Mouse (Mus musculus): ENCODE data around the gene Oser1. TPM values are rescaled to one million over a fixed set of nuclear protein-coding genes. Genes with fewer than 3 reads are reported as not detected.
"Not testable (repeated sequence)": the region's sequence is repeated elsewhere in the genome, so short reads cannot be mapped to it uniquely, and the experiment has no call there.

Oser1 gene
- polyA plus RNA-seq, 1 experiment, result 39.4 TPM

GRCm38 (mm10) chr2:163412419-163412818 is 12.1 kb downstream of the Oser1 start:
- H3K27me3 ChIP-seq (ENCODE audit: control insufficient read depth, insufficient read depth, low read length), result no peaks in the 10 kb centered on the region
- no peak for TF ChIP-seq POLR2A (IDR thresholded peaks at IDR 0.05; ENCODE audit: borderline replicate concordance, insufficient read depth, low read length)
- TF ChIP-seq CTCF (IDR thresholded peaks at IDR 0.05; ENCODE audit: borderline replicate concordance, insufficient read depth, low read depth, low read length), result no peak
- 91% methylated on average over 4 of the region's 4 CpGs for WGBS
- H3K27ac ChIP-seq (ENCODE audit: insufficient read depth, low read length), result no peak overlapping the region
- no peaks in the 10 kb centered on the region; the same call in 1 of the 2 replicates for H3K4me1 ChIP-seq (ENCODE audit: control insufficient read depth, insufficient read depth, low read length)
- no peak overlapping the region for H3K4me3 ChIP-seq (replicated peaks; ENCODE audit: insufficient read depth, low read depth, low read length)
- DNase-seq, result no peak

- no peaks in the 10 kb centered on the region for H3K4me1 ChIP-seq (ENCODE audit: control insufficient read depth, insufficient read depth, low read length)
- no peak overlapping the region for H3K27ac ChIP-seq (ENCODE audit: insufficient read depth, low read length)
- WGBS, result 80% methylated on average over 4 of the region's 4 CpGs
- DNase-seq, result no peak
- TF ChIP-seq POLR2A (IDR thresholded peaks at IDR 0.05; ENCODE audit: borderline replicate concordance, insufficient read depth, low read length) (no peak), CTCF (IDR thresholded peaks at IDR 0.05; ENCODE audit: borderline replicate concordance, insufficient read depth, low read depth, low read length) (no peak)
- H3K27me3 ChIP-seq (ENCODE audit: control insufficient read depth, insufficient read depth, low read length), result no peaks in the 10 kb centered on the region
- H3K4me3 ChIP-seq (replicated peaks; ENCODE audit: insufficient read depth, low read depth, low read length), result no peak overlapping the region
These were observed 12.7 kb downstream of the Oser1 start for GRCm38 (mm10) chr2:163411840-163412239.

DNA sequence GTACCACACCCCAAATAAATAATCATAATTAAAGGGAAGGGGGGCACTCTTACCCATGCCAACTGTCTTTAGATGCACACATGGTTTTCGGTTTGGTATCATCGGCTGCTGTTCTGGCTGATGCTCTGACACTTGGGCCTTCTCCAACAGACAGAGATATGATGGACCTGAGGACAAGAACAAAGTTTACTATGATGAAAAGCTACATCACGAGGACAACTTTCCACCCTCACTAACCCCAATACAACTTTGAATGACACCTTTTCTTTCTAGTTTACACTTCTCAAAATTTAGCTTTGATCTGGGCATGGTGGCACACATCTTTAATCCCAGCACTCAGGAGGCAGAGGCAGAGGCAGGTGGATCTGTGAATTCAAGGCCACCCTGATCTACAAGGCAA is 13.2 kb downstream of the Oser1 start:
- not testable (repeated sequence) for H3K27me3 ChIP-seq (ENCODE audit: control insufficient read depth, insufficient read depth, low read length); H3K27ac ChIP-seq (ENCODE audit: insufficient read depth, low read length); H3K4me1 ChIP-seq (ENCODE audit: control insufficient read depth, insufficient read depth, low read length); DNase-seq; H3K4me3 ChIP-seq (replicated peaks; ENCODE audit: insufficient read depth, low read depth, low read length)
- WGBS, result 66% methylated on average over 3 of the region's 3 CpGs

GRCm38 (mm10) chr2:163410211-163410610 is 14.3 kb downstream of the Oser1 start:
- no peak for TF ChIP-seq CTCF (IDR thresholded peaks at IDR 0.05; ENCODE audit: borderline replicate concordance, insufficient read depth, low read depth, low read length)
- TF ChIP-seq POLR2A (IDR thresholded peaks at IDR 0.05; ENCODE audit: borderline replicate concordance, insufficient read depth, low read length), result no peak
- H3K27me3 ChIP-seq (ENCODE audit: control insufficient read depth, insufficient read depth, low read length), result no peaks in the 10 kb centered on the region
- no peak overlapping the region for H3K27ac ChIP-seq (ENCODE audit: insufficient read depth, low read length)
- WGBS, result 92% methylated on average over 3 of the region's 3 CpGs
- no peak for DNase-seq
- H3K4me1 ChIP-seq (ENCODE audit: control insufficient read depth, insufficient read depth, low read length), result no peaks in the 10 kb centered on the region
- H3K4me3 ChIP-seq (replicated peaks; ENCODE audit: insufficient read depth, low read depth, low read length), result no peak overlapping the region

DNA sequence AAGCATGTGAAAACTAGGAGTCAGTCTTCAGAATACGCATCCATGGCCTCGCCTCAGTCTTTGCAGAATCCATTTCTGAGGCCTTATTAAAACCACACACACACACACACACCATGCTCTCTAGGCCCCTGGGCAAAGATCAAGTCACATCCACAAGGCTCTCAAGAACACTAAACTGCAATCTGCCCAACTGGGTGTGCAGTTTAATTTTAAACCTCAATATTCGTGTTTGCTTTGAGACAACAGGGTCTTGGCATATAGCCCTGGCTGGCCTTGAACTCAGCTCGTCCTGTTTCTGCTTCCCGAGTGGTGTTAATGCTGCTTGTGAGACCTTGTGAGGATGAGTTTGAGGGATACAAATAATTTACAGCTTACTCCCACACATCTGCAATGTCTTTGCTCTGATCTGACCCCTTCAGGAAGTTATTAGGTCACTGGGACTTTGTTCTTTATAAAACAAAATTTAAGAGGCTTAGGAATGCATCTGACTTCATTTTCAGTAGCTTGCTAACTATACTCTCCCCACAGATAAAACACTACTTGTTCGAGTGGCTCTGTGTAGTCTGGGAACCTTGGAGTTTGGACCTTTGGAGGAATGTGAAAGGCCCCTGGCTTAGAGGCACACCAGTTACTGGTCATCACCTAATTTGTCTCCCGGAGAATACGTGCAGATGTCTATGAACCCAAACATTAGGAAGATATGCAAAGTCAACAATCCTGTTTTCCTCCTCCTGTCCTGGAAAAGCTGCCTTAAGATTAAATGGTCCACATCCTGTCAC is 20.3 kb downstream of the Oser1 start:
- no peak for DNase-seq
- Histone ChIP-seq H3K27me3 (ENCODE audit: control insufficient read depth, insufficient read depth, low read length) (no peaks in the 10 kb centered on the region), H3K4me3 (replicated peaks; ENCODE audit: insufficient read depth, low read depth, low read length) (no peak overlapping the region), H3K4me1 (ENCODE audit: control insufficient read depth, insufficient read depth, low read length) (no peaks in the 10 kb centered on the region), H3K27ac (ENCODE audit: insufficient read depth, low read length) (no peak overlapping the region)
- WGBS, result 63% methylated on average over 8 of the region's 8 CpGs
- TF ChIP-seq CTCF (IDR thresholded peaks at IDR 0.05; ENCODE audit: borderline replicate concordance, insufficient read depth, low read depth, low read length), result no peak
- TF ChIP-seq POLR2A (IDR thresholded peaks at IDR 0.05; ENCODE audit: borderline replicate concordance, insufficient read depth, low read length), result no peak

DNA sequence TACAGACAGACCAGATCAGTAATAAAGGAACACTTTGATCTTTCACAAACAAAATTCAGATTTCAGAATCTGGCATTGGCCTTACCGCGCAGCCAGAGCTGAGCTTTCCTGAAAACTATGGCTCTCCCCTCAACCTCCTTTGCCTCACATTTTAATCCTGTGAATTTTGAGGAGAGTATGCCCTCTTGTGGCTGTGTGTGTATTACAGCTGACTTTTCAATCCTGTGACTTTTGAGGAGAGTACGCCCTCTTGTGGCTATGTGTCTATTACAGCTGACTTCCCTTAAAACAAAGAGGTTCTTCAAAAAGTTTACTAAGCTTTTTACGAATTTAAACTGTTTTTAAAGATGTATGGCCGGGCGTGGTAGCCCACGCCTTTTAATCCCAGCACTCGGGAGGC is 23.3 kb downstream of the Oser1 start:
- H3K4me3 ChIP-seq (replicated peaks; ENCODE audit: insufficient read depth, low read depth, low read length), result no peak overlapping the region
- WGBS, result 4% methylated on average over 8 of the region's 8 CpGs
- H3K4me1 ChIP-seq (ENCODE audit: control insufficient read depth, insufficient read depth, low read length), result no peaks in the 10 kb centered on the region
- DNase-seq, result peak; percentile 69 to 76
- H3K27me3 ChIP-seq (ENCODE audit: control insufficient read depth, insufficient read depth, low read length), result no peaks in the 10 kb centered on the region
- TF ChIP-seq POLR2A (IDR thresholded peaks at IDR 0.05; ENCODE audit: borderline replicate concordance, insufficient read depth, low read length) (no peak), CTCF (IDR thresholded peaks at IDR 0.05; ENCODE audit: borderline replicate concordance, insufficient read depth, low read depth, low read length) (peak; percentile 58; the same call in 1 of the 2 replicates)
- no peak overlapping the region for H3K27ac ChIP-seq (ENCODE audit: insufficient read depth, low read length)

DNA sequence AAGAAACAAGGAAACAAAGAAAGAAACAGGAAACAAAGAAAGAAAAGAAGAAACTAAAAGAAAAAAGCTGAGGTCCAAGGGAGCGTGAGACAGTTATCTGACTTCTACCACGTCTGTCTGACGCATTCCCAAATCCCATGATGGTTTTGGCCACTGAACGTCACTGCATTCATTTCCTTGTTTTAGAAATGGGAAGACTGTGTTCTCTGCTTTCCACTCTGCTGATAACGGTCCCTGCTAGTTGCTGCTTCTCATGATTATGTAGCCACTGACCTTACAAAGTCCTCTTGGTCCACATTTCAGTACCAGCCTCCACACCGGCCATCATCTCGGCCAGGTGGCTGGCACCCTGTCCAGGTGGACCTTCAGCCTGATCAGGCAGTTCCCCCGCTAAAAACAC is 25.3 kb downstream of the Oser1 start:
- H3K4me3 ChIP-seq (replicated peaks; ENCODE audit: insufficient read depth, low read depth, low read length), result no peak overlapping the region
- WGBS, result 64% methylated on average over 8 of the region's 8 CpGs
- no peak for TF ChIP-seq CTCF (IDR thresholded peaks at IDR 0.05; ENCODE audit: borderline replicate concordance, insufficient read depth, low read depth, low read length)
- no peak for TF ChIP-seq POLR2A (IDR thresholded peaks at IDR 0.05; ENCODE audit: borderline replicate concordance, insufficient read depth, low read length)
- no peak overlapping the region for H3K27ac ChIP-seq (ENCODE audit: insufficient read depth, low read length)
- no peaks in the 10 kb centered on the region for H3K27me3 ChIP-seq (ENCODE audit: control insufficient read depth, insufficient read depth, low read length)
- no peak for DNase-seq
- H3K4me1 ChIP-seq (ENCODE audit: control insufficient read depth, insufficient read depth, low read length), result no peaks in the 10 kb centered on the region

DNA sequence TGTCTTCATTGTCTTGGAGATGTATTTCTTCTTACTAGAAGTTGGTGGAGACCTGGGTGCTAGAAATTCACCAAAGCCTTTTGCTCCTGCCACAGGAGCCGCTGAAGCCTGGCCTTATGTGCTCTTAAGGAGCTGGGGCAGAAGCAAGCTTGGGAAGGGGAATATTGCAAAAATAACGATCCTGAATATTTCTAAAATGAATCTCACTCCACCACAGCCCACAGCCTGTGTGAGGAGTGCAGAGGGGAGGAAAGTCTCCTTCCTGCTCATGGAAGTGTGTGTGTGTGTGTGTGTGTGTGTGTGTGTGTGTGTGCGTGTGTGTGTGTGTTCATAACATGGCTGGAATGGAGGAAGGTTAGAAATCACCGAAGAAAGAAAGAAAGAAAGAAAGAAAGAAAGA is 25.7 kb downstream of the Oser1 start:
- Histone ChIP-seq H3K27ac (ENCODE audit: insufficient read depth, low read length) (no peak overlapping the region), H3K4me3 (replicated peaks; ENCODE audit: insufficient read depth, low read depth, low read length) (no peak overlapping the region), H3K27me3 (ENCODE audit: control insufficient read depth, insufficient read depth, low read length) (no peaks in the 10 kb centered on the region), H3K4me1 (ENCODE audit: control insufficient read depth, insufficient read depth, low read length) (no peaks in the 10 kb centered on the region)
- TF ChIP-seq CTCF (IDR thresholded peaks at IDR 0.05; ENCODE audit: borderline replicate concordance, insufficient read depth, low read depth, low read length), result no peak
- no peak for TF ChIP-seq POLR2A (IDR thresholded peaks at IDR 0.05; ENCODE audit: borderline replicate concordance, insufficient read depth, low read length)
- WGBS, result 87% methylated on average over 4 of the region's 4 CpGs
- DNase-seq, result no peak
